In genomic region chr10:77607441-77607840, GRCm38 (mm10) we compare ENCODE assay signal across 8 mouse cellular contexts. TPM values are rescaled to one million over a fixed set of nuclear protein-coding genes. Genes with fewer than 3 reads are reported as not detected.
DNase-seq lines count a peak whose midpoint lies in the region; ATAC-seq lines count a peak whose summit lies in the region.

No protein-coding gene starts in this region.

- peak overlapping the region; percentile 97 for H3K4me2 ChIP-seq in heart, embryonic 14.5 days (ENCODE audit: low read length)
- H3K4me2 ChIP-seq in midbrain, embryonic 14.5 days (ENCODE audit: low read length) = peak overlapping the region; percentile 86

- no peaks in the 10 kb centered on the region for H3K27me3 ChIP-seq in heart, embryonic 14.5 days (ENCODE audit: control insufficient read depth, insufficient read depth, low read length)
- H3K27me3 ChIP-seq in midbrain, embryonic 14.5 days (ENCODE audit: control insufficient read depth, insufficient read depth, low read length) = no peaks in the 10 kb centered on the region

- H3K36me3 ChIP-seq in heart, embryonic 14.5 days (ENCODE audit: control insufficient read depth, insufficient read depth, low read length) = peaks cover 39% of the 10 kb centered on the region
- peaks cover 28% of the 10 kb centered on the region for H3K36me3 ChIP-seq in midbrain, embryonic 14.5 days (ENCODE audit: control insufficient read depth, insufficient read depth, low read length)

- WGBS in heart, embryonic 14.5 days = 72% methylated on average over 5 of the region's 5 CpGs
- 72% methylated on average over 5 of the region's 5 CpGs for WGBS in midbrain, embryonic 14.5 days

- no peak for DNase-seq in heart, adult 18-20 months
- peak; percentile 50 for DNase-seq in kidney, adult 9 months
- no peak for DNase-seq in midbrain, embryonic 14.5 days
- no peak for DNase-seq in frontal cortex, adult 2 months (ENCODE audit: extremely low spot score in 1 of 2, low spot score in 1 of 2)
- DNase-seq in layer of hippocampus, adult 8-10 months (ENCODE audit: low spot score in 2 of 2) = no peak
- no peak for DNase-seq in thymus, postnatal 10 days (ENCODE audit: low spot score in 2 of 2)

- 0 out of 2 replicates have a peak, but pooled peaks cover 3% of the 10 kb centered on the region for H3K9me3 ChIP-seq in heart, embryonic 14.5 days (ENCODE audit: control insufficient read depth, low read length)
- H3K9me3 ChIP-seq in midbrain, embryonic 14.5 days (ENCODE audit: control insufficient read depth, low read length) = no peaks in the 10 kb centered on the region

- peak overlapping the region; percentile 86 for H3K9ac ChIP-seq in heart, embryonic 14.5 days (ENCODE audit: low read length)
- no peak overlapping the region; the same call in 1 of the 2 replicates for H3K9ac ChIP-seq in midbrain, embryonic 14.5 days (replicated peaks; ENCODE audit: low read length)

- 0 out of 4 replicates have a peak overlapping the region, but pooled peaks of 1 of the 2 experiments have one; percentile 97 for H3K27ac ChIP-seq in heart, embryonic 14.5 days (replicated peaks in 1 of 2; ENCODE audit: control insufficient read depth in 1 of 2, insufficient read depth in 1 of 2, low read depth in 2 of 2, low read length in 2 of 2)
- peak overlapping the region; percentile 83 for H3K27ac ChIP-seq in brown adipose tissue, adult 24 weeks (replicated peaks; ENCODE audit: low read depth, low read length)
- H3K27ac ChIP-seq in midbrain, embryonic 14.5 days (replicated peaks; ENCODE audit: low read depth, low read length) = no peak overlapping the region

- ATAC-seq in heart, embryonic 14.5 days (ENCODE audit: insufficient number of reproducible peaks, insufficient read depth, low FRiP score, low read depth) = no peak
- no peak for ATAC-seq in midbrain, embryonic 14.5 days (ENCODE audit: low FRiP score, low TSS enrichment)

- peak overlapping the region in 1 of 2 experiments; percentile 81; a peak in 1 of 4 replicates for H3K4me3 ChIP-seq in heart, embryonic 14.5 days (ENCODE audit: control insufficient read depth in 1 of 2, insufficient read depth in 1 of 2, low read depth in 1 of 2, low read length in 2 of 2)
- peak overlapping the region; percentile 77 for H3K4me3 ChIP-seq in brown adipose tissue, adult 24 weeks (ENCODE audit: insufficient read depth, low read depth, low read length)
- H3K4me3 ChIP-seq in midbrain, embryonic 14.5 days (replicated peaks; ENCODE audit: low read depth, low read length) = peak overlapping the region; percentile 71; the same call in 1 of the 2 replicates

- peaks cover 15 to 19% of the 10 kb centered on the region in 2 experiments for H3K4me1 ChIP-seq in heart, embryonic 14.5 days (ENCODE audit: control insufficient read depth in 2 of 2, insufficient read depth in 2 of 2, low read length in 2 of 2)
- H3K4me1 ChIP-seq in brown adipose tissue, adult 24 weeks (ENCODE audit: control insufficient read depth, insufficient read depth, insufficient read length, low read length) = peaks cover 11% of the 10 kb centered on the region
- peaks cover 12% of the 10 kb centered on the region for H3K4me1 ChIP-seq in midbrain, embryonic 14.5 days (ENCODE audit: control insufficient read depth, insufficient read depth, low read length)

RNA-seq across cellular contexts. Expression of gene Gm49325, which starts 1.4 kb away (rescaled TPM):
- 2.9 TPM in 1 of 2 replicates, not detected in the other for polyA plus RNA-seq in heart, embryonic 14.5 days (2014; fragmentation: Nextera tagmentation; extraction: Ambion mirVana)
- total RNA-seq in heart, adult 18-20 months (2021) = 10 to 100 TPM; 15.5 to 15.7 TPM
- polyA plus RNA-seq in brown adipose tissue, adult 24 weeks (2012; ENCODE audit: insufficient read depth, insufficient read length, missing spikeins) = 16.0 and 45.5 TPM in 2 replicates
- 16.3 TPM in 1 of 2 replicates, not detected in the other for polyA plus RNA-seq in midbrain, embryonic 14.5 days (2014; fragmentation: Nextera tagmentation; extraction: Ambion mirVana)
- polyA plus RNA-seq in frontal cortex, adult 2 months (2012; rRNA removed) = 15.9 and 23.0 TPM in 2 replicates
- total RNA-seq in layer of hippocampus, adult 8-10 months (2022) = 10 to 100 TPM in 3 of 4 experiments, 1 to 10 TPM in 1; 7.6 to 33.3 (median 12.1) TPM

RNA-seq across cellular contexts. Expression of gene Sumo3, which starts 1.5 kb away (rescaled TPM):
- polyA plus RNA-seq in heart, embryonic 14.5 days (2014; fragmentation: Nextera tagmentation; extraction: Ambion mirVana) = 144 and 156 TPM in 2 replicates
- total RNA-seq in heart, adult 18-20 months (2021) = 10 to 100 TPM; 81.7 to 82.3 TPM
- 58.1 and 84.9 TPM in 2 replicates for polyA plus RNA-seq in brown adipose tissue, adult 24 weeks (2012; ENCODE audit: insufficient read depth, insufficient read length, missing spikeins)
- polyA plus RNA-seq in midbrain, embryonic 14.5 days (2014; fragmentation: Nextera tagmentation; extraction: Ambion mirVana) = 253 and 287 TPM in 2 replicates
- polyA plus RNA-seq in frontal cortex, adult 2 months (2012; rRNA removed) = 358 and 364 TPM in 2 replicates
- total RNA-seq in layer of hippocampus, adult 8-10 months (2022) = 100 to 1,000 TPM; 144 to 152 (median 147) TPM

RNA-seq across cellular contexts. Expression of gene Ube2g2, which starts 14.6 kb away (rescaled TPM):
- 50.4 and 53.0 TPM in 2 replicates for polyA plus RNA-seq in heart, embryonic 14.5 days (2014; fragmentation: Nextera tagmentation; extraction: Ambion mirVana)
- total RNA-seq in heart, adult 18-20 months (2021) = 10 to 100 TPM; 80.9 to 82.8 TPM
- polyA plus RNA-seq in brown adipose tissue, adult 24 weeks (2012; ENCODE audit: insufficient read depth, insufficient read length, missing spikeins) = 23.3 and 26.1 TPM in 2 replicates
- polyA plus RNA-seq in midbrain, embryonic 14.5 days (2014; fragmentation: Nextera tagmentation; extraction: Ambion mirVana) = 55.6 and 66.6 TPM in 2 replicates
- 47.9 and 51.8 TPM in 2 replicates for polyA plus RNA-seq in frontal cortex, adult 2 months (2012; rRNA removed)
- 10 to 100 TPM; 64.2 to 89.9 (median 76.6) TPM for total RNA-seq in layer of hippocampus, adult 8-10 months (2022)

RNA-seq across cellular contexts. Expression of gene Pttg1ip, which starts 25.9 kb away (rescaled TPM):
- 128 and 133 TPM in 2 replicates for polyA plus RNA-seq in heart, embryonic 14.5 days (2014; fragmentation: Nextera tagmentation; extraction: Ambion mirVana)
- 100 to 1,000 TPM; 132 to 150 TPM for total RNA-seq in heart, adult 18-20 months (2021)
- 88.8 and 92.4 TPM in 2 replicates for polyA plus RNA-seq in brown adipose tissue, adult 24 weeks (2012; ENCODE audit: insufficient read depth, insufficient read length, missing spikeins)
- polyA plus RNA-seq in midbrain, embryonic 14.5 days (2014; fragmentation: Nextera tagmentation; extraction: Ambion mirVana) = 52.1 and 71.8 TPM in 2 replicates
- 125 and 132 TPM in 2 replicates for polyA plus RNA-seq in frontal cortex, adult 2 months (2012; rRNA removed)
- total RNA-seq in layer of hippocampus, adult 8-10 months (2022) = 10 to 100 TPM; 79.3 to 96.1 (median 86.9) TPM
